Mouse (Mus musculus) small intestine, adult 2 months (tissue): ENCODE data around the gene Pelo.

Experiments
- CTCF ChIP-seq: fragments of 200-500 bp; IDR thresholded peaks from 2 replicates; pipeline ENCODE4 v1.5.1; 2012; ENCODE audit warnings: low read depth, mild to moderate bottlenecking, control low read depth, inconsistent platforms, low read length, moderate library complexity, mixed read lengths; ENCODE audit not compliant: insufficient replicate concordance, insufficient read length; ENCODE audit errors: extremely low read depth
- POLR2A ChIP-seq: fragments of 200-500 bp; IDR thresholded peaks from 2 replicates; pipeline ENCODE4 v1.6.1; 2012; ENCODE audit warnings: low read depth, mild to moderate bottlenecking, control low read depth, inconsistent platforms, low read length, moderate library complexity

- TF ChIP-seq CTCF (no peak), POLR2A (no peak)
These were observed 12.4 kb downstream of the Pelo start for GRCm38 (mm10) chr13:115077346-115078134.
